Mouse (Mus musculus) ES-E14 (cell line): ENCODE data around the gene Gm20873. TPM values are rescaled to one million over a fixed set of nuclear protein-coding genes. Genes with fewer than 3 reads are reported as not detected.
"Not testable (repeated sequence)": the region's sequence is repeated elsewhere in the genome, so short reads cannot be mapped to it uniquely, and the experiment has no call there.

Experiments used
- DNase-seq: peaks from one replicate; pipeline ENCODE4 v3.0.0-alpha.2; 2013; ENCODE audit warnings: low read depth, low spot score
- H3K27ac ChIP-seq: 2 replicates; pipeline ENCODE4 v1.5.1; 2012; ENCODE audit warnings: low read depth, mild to moderate bottlenecking, low read length, moderate library complexity, mixed read lengths; ENCODE audit not compliant: poor library complexity, insufficient read depth, severe bottlenecking
- H3K36me3 ChIP-seq: 2 replicates; pipeline ENCODE4 v1.6.1; 2012; ENCODE audit warnings: mild to moderate bottlenecking, low read length, moderate library complexity, mixed read lengths; ENCODE audit not compliant: control insufficient read depth, poor library complexity, insufficient read depth, severe bottlenecking
- H3K4me1 ChIP-seq, 2 experiments: fragments of 150-350 bp in 1 of 2; sonication (generic) in 1 of 2; 2 replicates each; pipeline ENCODE4 v1.6.1; 2012; ENCODE audit warnings: low read length in 2 of 2, mild to moderate bottlenecking in 1 of 2, mixed read lengths in 1 of 2; ENCODE audit not compliant: control insufficient read depth in 2 of 2, insufficient read depth in 2 of 2, poor library complexity in 1 of 2
- H3K4me3 ChIP-seq, 2 experiments: fragments of 150-350 bp in 1 of 2; sonication (generic) in 1 of 2; 2 replicates each; pipeline ENCODE4 v1.5.1; 2012; ENCODE audit warnings: low read length in 2 of 2, low read depth in 1 of 2, mild to moderate bottlenecking in 1 of 2, mixed read lengths in 1 of 2; ENCODE audit not compliant: insufficient read depth in 1 of 2, poor library complexity in 1 of 2, severe bottlenecking in 1 of 2
- H3K9ac ChIP-seq: 2 replicates; pipeline ENCODE4 v1.6.1; 2012; ENCODE audit warnings: low read depth, mild to moderate bottlenecking, low read length, mixed read lengths; ENCODE audit not compliant: poor library complexity, insufficient read depth, severe bottlenecking
- H3K9me3 ChIP-seq: fragments of 150-350 bp; sonication (generic); 2 replicates; pipeline ENCODE4 v1.6.1; 2012; ENCODE audit warnings: low read depth, mild to moderate bottlenecking, low read length; ENCODE audit not compliant: control insufficient read depth, insufficient read depth
- in situ Hi-C, 2 experiments: fragments of 600-800 bp; cut with MboI; formaldehyde crosslinking; loops; one replicate each; pipeline ENCODE4 v1.15.1; 2025; ENCODE audit warnings: low sequenced_read_pairs in 2 of 2, inconsistent platforms in 1 of 2; ENCODE audit not compliant: unreplicated experiment in 2 of 2
- total RNA-seq: library from RNA; depleted of rRNA; stranded (reverse); fragments of 300-350 nt; gene quantifications from 2 replicates; pipeline ENCODE4 v1.2.3, GENCODE M21; 2012; rRNA removed

Gene Gm20873
- total RNA-seq: not detected in 2 replicates

DNA sequence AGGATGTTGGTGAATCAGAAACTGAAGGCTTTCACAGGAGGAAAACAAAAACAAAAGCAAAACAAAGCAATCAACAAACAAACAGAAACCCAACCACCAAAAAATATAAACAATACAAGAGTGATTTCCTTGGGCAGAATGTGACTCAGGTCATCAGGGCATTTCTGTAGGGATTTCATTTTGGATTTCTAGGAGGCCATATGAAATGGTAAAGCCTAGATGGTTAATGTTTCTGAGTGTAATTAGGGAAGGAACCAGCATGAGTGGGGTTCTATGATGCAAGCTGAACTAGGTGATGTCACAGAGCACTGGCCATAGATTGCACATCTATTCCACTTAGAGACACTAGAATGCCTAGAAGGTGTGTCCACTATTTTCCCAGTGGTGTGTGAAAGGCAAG is at the start of gene Gm20873:
Gene Gm20873 (plus strand): TSS at position 301 of the 400 bp plus-strand sequence.
- H3K4me1 ChIP-seq, DNase-seq, in situ Hi-C loops, H3K9ac ChIP-seq, H3K4me3 ChIP-seq, H3K36me3 ChIP-seq, H3K27ac ChIP-seq, H3K9me3 ChIP-seq: not testable (repeated sequence)

DNA sequence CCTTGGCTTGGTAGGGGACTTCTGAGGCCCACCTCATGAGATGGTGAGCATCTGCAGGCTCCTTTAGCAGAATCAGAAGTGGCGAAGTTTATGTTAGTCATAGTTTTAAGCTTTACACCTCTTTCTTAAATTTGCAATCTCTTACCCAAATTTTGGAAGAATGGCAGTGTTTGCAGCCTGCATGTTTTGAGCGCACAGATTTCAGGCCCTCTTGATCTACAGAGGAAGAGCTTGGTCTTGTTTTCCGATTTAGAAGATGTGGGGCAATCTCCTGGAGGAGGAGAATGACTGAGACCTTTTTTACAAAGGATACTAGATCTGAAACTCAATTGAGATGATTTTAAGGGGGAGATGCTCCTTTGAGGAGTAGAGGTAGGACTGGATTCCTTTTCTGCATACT is 29.0 kb upstream of the Gm20873 start, which contains the start of gene Gm21746:
Gene Gm21746 (minus strand): TSS at position 101 of the 400 bp plus-strand sequence.
- DNase-seq, H3K9me3 ChIP-seq, in situ Hi-C loops, H3K4me3 ChIP-seq, H3K9ac ChIP-seq, H3K4me1 ChIP-seq, H3K36me3 ChIP-seq, H3K27ac ChIP-seq: not testable (repeated sequence)

Other genes with a start within 250 kb of the Gm20873 start
- not detected in 2 replicates for gene Gm21746, start 29.1 kb upstream of the Gm20873 start, total RNA-seq